In genomic region chr16:26626065-26626464, GRCm38 (mm10) we compare ENCODE assay signal across 25 mouse cellular contexts. TPM values are rescaled to one million over a fixed set of nuclear protein-coding genes. Genes with fewer than 3 reads are reported as not detected.
DNase-seq lines count a peak whose midpoint lies in the region; ATAC-seq and TF ChIP-seq lines count a peak whose summit lies in the region.
"Had no signal": no experiment of that assay in that cellular context is flagged by ENCODE, and none has a peak within 500 bp of the region (broad histone marks: within the 10 kb centered on the region; RNA-seq: fewer than 3 reads in every experiment).

No protein-coding gene starts in this region.

- H3K4me3 ChIP-seq in lung, postnatal 0 days (ENCODE audit: low read depth, low read length): no peak overlapping the region
- no peak overlapping the region for H3K4me3 ChIP-seq in myocyte
- H3K4me3 ChIP-seq in midbrain, embryonic 16.5 days (ENCODE audit: low read depth, low read length): no peak overlapping the region
- H3K4me3 ChIP-seq in kidney, embryonic 14.5 days (ENCODE audit: low read length): no peak overlapping the region
- H3K4me3 ChIP-seq: forebrain, embryonic 13.5 days; kidney, embryonic 15.5 days; limb, embryonic 10.5 days; midbrain, embryonic 13.5 days; stomach, embryonic 15.5 days had no signal

- no peaks in the 10 kb centered on the region for H3K9me3 ChIP-seq in lung, postnatal 0 days (ENCODE audit: low read length)
- H3K9me3 ChIP-seq in midbrain, embryonic 16.5 days (replicated peaks; ENCODE audit: control insufficient read depth, low read length, poor library complexity, severe bottlenecking): no peaks in the 10 kb centered on the region
- H3K9me3 ChIP-seq in kidney, embryonic 14.5 days (ENCODE audit: control insufficient read depth, low read length): no peaks in the 10 kb centered on the region
- H3K9me3 ChIP-seq: forebrain, embryonic 13.5 days; kidney, embryonic 15.5 days; limb, embryonic 10.5 days; midbrain, embryonic 13.5 days; stomach, embryonic 15.5 days had no signal

- H3K36me3 ChIP-seq in lung, postnatal 0 days (ENCODE audit: insufficient read depth, low read length): no peaks in the 10 kb centered on the region
- no peaks in the 10 kb centered on the region for H3K36me3 ChIP-seq in myocyte (ENCODE audit: control insufficient read depth, insufficient read depth)
- H3K36me3 ChIP-seq in midbrain, embryonic 16.5 days (ENCODE audit: control insufficient read depth, insufficient read depth, low read length): no peaks in the 10 kb centered on the region
- no peaks in the 10 kb centered on the region for H3K36me3 ChIP-seq in kidney, embryonic 14.5 days (ENCODE audit: control insufficient read depth, insufficient read depth, low read length)
- H3K36me3 ChIP-seq: kidney, embryonic 15.5 days; limb, embryonic 10.5 days; midbrain, embryonic 13.5 days; stomach, embryonic 15.5 days had no signal

- no peak for ATAC-seq in lung, postnatal 0 days
- no peak for ATAC-seq in midbrain, embryonic 16.5 days
- no peak for ATAC-seq in kidney, embryonic 14.5 days (ENCODE audit: low FRiP score, low TSS enrichment)
- ATAC-seq: forebrain, embryonic 13.5 days; hindbrain, embryonic 16.5 days; intestine, embryonic 16.5 days; liver, postnatal 0 days; midbrain, embryonic 13.5 days had no signal

- no peak for TF ChIP-seq EP300 in lung, postnatal 0 days (IDR thresholded peaks at IDR 0.05)

- no peak overlapping the region for H3ac ChIP-seq in myocyte (ENCODE audit: control insufficient read depth, insufficient read length)

- H3K27me3 ChIP-seq in lung, postnatal 0 days (replicated peaks; ENCODE audit: insufficient read depth, low read length): no peaks in the 10 kb centered on the region
- H3K27me3 ChIP-seq in myocyte (ENCODE audit: control insufficient read depth, insufficient read depth, insufficient read length): no peaks in the 10 kb centered on the region
- no peaks in the 10 kb centered on the region for H3K27me3 ChIP-seq in midbrain, embryonic 16.5 days (ENCODE audit: control insufficient read depth, insufficient read depth, low read depth, low read length)
- no peaks in the 10 kb centered on the region for H3K27me3 ChIP-seq in kidney, embryonic 14.5 days (ENCODE audit: control insufficient read depth, insufficient read depth, low read length)
- H3K27me3 ChIP-seq: CH12.LX; forebrain, embryonic 13.5 days; kidney, embryonic 15.5 days; midbrain, embryonic 13.5 days; stomach, embryonic 15.5 days had no signal

- no peak for TF ChIP-seq CTCF in lung, postnatal 0 days (IDR thresholded peaks at IDR 0.05)

- no peaks in the 10 kb centered on the region for H3K4me1 ChIP-seq in lung, postnatal 0 days (ENCODE audit: insufficient read depth, low read depth, low read length)
- H3K4me1 ChIP-seq in midbrain, embryonic 16.5 days (ENCODE audit: control insufficient read depth, insufficient read depth, low read length): no peaks in the 10 kb centered on the region
- H3K4me1 ChIP-seq in kidney, embryonic 14.5 days (ENCODE audit: control insufficient read depth, insufficient read depth, low read length): no peaks in the 10 kb centered on the region
- H3K4me1 ChIP-seq: forebrain, embryonic 13.5 days; kidney, embryonic 15.5 days; limb, embryonic 10.5 days; midbrain, embryonic 13.5 days; stomach, embryonic 15.5 days had no signal

- WGBS in lung, postnatal 0 days: 72% methylated on average over 3 of the region's 3 CpGs
- 79% methylated on average over 3 of the region's 3 CpGs for WGBS in midbrain, embryonic 16.5 days
- WGBS in kidney, embryonic 14.5 days: 91% methylated on average over 3 of the region's 3 CpGs

- no peak overlapping the region for H3K4me2 ChIP-seq in lung, postnatal 0 days (replicated peaks; ENCODE audit: low read depth, low read length)
- peak overlapping the region; percentile 44 for H3K4me2 ChIP-seq in myocyte (ENCODE audit: low read depth)
- no peak overlapping the region for H3K4me2 ChIP-seq in midbrain, embryonic 16.5 days (ENCODE audit: low read length)
- no peak overlapping the region for H3K4me2 ChIP-seq in kidney, embryonic 14.5 days (replicated peaks; ENCODE audit: low read depth, low read length)
- H3K4me2 ChIP-seq: forebrain, embryonic 13.5 days; kidney, embryonic 15.5 days; midbrain, embryonic 13.5 days; stomach, embryonic 15.5 days had no signal

- no peak overlapping the region for H3K27ac ChIP-seq in lung, postnatal 0 days (ENCODE audit: low read length)
- H3K27ac ChIP-seq in midbrain, embryonic 16.5 days (ENCODE audit: low read length): no peak overlapping the region
- H3K27ac ChIP-seq in kidney, embryonic 14.5 days (ENCODE audit: low read depth, low read length): no peak overlapping the region
- H3K27ac ChIP-seq: forebrain, embryonic 13.5 days; kidney, embryonic 15.5 days; limb, embryonic 10.5 days; midbrain, embryonic 13.5 days; stomach, embryonic 15.5 days had no signal

- no peak overlapping the region for H3K9ac ChIP-seq in lung, postnatal 0 days (replicated peaks; ENCODE audit: low read depth)
- no peak overlapping the region for H3K9ac ChIP-seq in midbrain, embryonic 16.5 days (ENCODE audit: low read depth, low read length)
- no peak overlapping the region for H3K9ac ChIP-seq in kidney, embryonic 14.5 days (ENCODE audit: low read depth, low read length)
- H3K9ac ChIP-seq: forebrain, embryonic 13.5 days; kidney, embryonic 15.5 days; liver, postnatal 0 days; midbrain, embryonic 13.5 days; stomach, embryonic 15.5 days had no signal

- no peak for TF ChIP-seq POLR2A in myocyte (IDR thresholded peaks at IDR 0.05; ENCODE audit: insufficient read length, low read depth)

- H3K79me2 ChIP-seq in myocyte (ENCODE audit: control insufficient read depth, insufficient read depth): no peaks in the 10 kb centered on the region

- DNase-seq in lung, postnatal 25 days (ENCODE audit: low spot score): peak; percentile 16
- DNase-seq in lung, postnatal 0 days (ENCODE audit: low spot score): no peak
- DNase-seq in MEL-GATA-1-ER (ENCODE audit: extremely low read depth, low read depth): peak; percentile 35
- DNase-seq in c-Kit-positive CD71-negative TER-119-negative erythroid progenitor cells, embryonic 14.5 days (ENCODE audit: low read depth): peak; percentile 24
- DNase-seq in urinary bladder, postnatal 25 days (ENCODE audit: low spot score): no peak
- DNase-seq: adrenal gland, postnatal 25 days; cerebellum, postnatal 10 days; embryo, embryonic 11 days; gastrocnemius, postnatal 10 days; heart, postnatal 4 days; kidney, postnatal 4 days; liver, postnatal 0 days; thymus, adult 18-20 months; thymus, postnatal 4 days had no signal

TF ChIP-seq in myocyte, 11 proteins besides CTCF, POLR2A, EP300 and RAD21:
- TF ChIP-seq E2F4 (IDR thresholded peaks at IDR 0.05; ENCODE audit: insufficient read depth): no peak
- TF ChIP-seq REST (IDR thresholded peaks at IDR 0.05; ENCODE audit: insufficient read depth, insufficient read length): no peak
- no peak for TF ChIP-seq TCF3 (IDR thresholded peaks at IDR 0.05; ENCODE audit: insufficient read length, low read depth)
- TF ChIP-seq CEBPB (IDR thresholded peaks at IDR 0.05; ENCODE audit: insufficient read depth, poor library complexity, severe bottlenecking): peak; percentile 51; the same call in 1 of the 2 replicates
- TF ChIP-seq MYOD1 (IDR thresholded peaks at IDR 0.05; ENCODE audit: control insufficient read depth in 1 of 3, insufficient read length in 2 of 3, low read depth in 2 of 3): no peak
TF ChIP-seq in myocyte: peak in this region for 1.

RNA-seq across cellular contexts. Expression of gene Il1rap, which starts 44.6 kb away (rescaled TPM):
- polyA plus RNA-seq in lung, postnatal 0 days (2015; fragmentation: Nextera tagmentation; extraction: Ambion mirVana): 7.4 and 7.8 TPM in 2 replicates
- 1.0 TPM for polyA plus RNA-seq in myocyte (2012; fragmentation: generic; extraction: Trizol)
- 8.2 and 8.6 TPM in 2 replicates for polyA plus RNA-seq in midbrain, embryonic 16.5 days (2015; fragmentation: Nextera tagmentation; extraction: Ambion mirVana)
- polyA plus RNA-seq in kidney, embryonic 14.5 days (2014; fragmentation: Nextera tagmentation; extraction: Ambion mirVana): 5.3 and 11.6 TPM in 2 replicates

Comparison
In these comparisons a context has a peak if more than half of its experiments do, and no peak if none do; other contexts are left out.
1. DNase-seq: peak in lung, postnatal 25 days (single experiment), MEL-GATA-1-ER (single experiment) and c-Kit-positive CD71-negative TER-119-negative erythroid progenitor cells, embryonic 14.5 days (single experiment); none in lung, postnatal 0 days (single experiment) and urinary bladder, postnatal 25 days (single experiment).